Mouse (Mus musculus): Measurements from ENCODE around the gene Slc2a3. TPM values are rescaled to one million over a fixed set of nuclear protein-coding genes. Genes with fewer than 3 reads are reported as not detected.
A peak's percentile ranks its signal among the peaks of the same experiment; 100 is the strongest.
"Not testable (repeated sequence)": the region's sequence is repeated elsewhere in the genome, so short reads cannot be mapped to it uniquely, and the experiment has no call there.

Gene Slc2a3
- polyA plus RNA-seq, 1 experiment from 2014 or later, result 10.5 TPM

DNA sequence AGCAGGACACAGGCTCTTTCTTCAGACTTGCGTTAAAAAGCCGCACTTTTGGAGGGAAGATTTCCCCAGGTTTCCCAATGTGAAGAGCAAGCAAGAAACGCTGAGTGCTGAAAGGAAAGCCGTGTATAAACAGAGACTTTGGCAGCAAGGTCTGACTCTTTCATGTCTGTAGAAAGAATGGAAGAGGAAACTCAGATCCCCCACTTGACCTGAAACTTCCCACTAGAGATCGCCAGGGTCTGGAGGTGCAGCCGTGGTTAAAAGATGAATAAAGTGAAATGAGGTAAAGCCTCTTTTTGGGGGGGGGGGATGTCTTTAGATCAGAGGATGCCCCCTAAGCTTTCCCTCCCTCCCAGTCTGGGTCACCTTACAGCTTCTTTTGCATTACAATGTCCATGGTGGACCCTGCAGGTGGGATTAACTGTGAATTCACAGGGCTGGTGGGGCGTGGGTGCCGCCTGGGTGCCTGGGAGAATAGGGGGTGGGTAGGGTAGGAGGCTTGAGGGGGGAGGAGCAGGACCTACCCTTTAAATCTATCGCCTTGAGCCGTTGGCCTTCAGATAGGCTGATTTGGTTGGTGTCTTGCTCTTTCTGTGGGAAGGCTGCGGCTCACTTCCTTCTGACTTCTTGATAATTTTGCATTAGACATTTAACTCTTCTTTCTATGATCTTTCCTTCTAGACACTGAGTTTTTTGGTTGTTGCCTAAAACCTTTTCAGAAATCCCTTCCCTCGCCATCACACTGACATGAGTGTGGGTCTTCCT is 94.2 kb downstream of the Slc2a3 start, which contains the start of gene Nanog:
Nanog (plus strand) TSS at position 454 of the 765 bp plus-strand sequence.
- ATAC-seq (replicated peaks; ENCODE audit: extremely low read depth, insufficient read depth, low FRiP score), result no peak
- 37% methylated on average over 12 of the region's 12 CpGs for WGBS
- peaks cover 3% of the 10 kb centered on the region; the same call in 1 of the 2 replicates for H3K27me3 ChIP-seq (ENCODE audit: control insufficient read depth, insufficient read depth, low read length)
- no peak within 1 kb of the TSS for H3K9ac ChIP-seq (ENCODE audit: low read length)
- peaks cover 13% of the 10 kb centered on the region for H3K4me1 ChIP-seq (ENCODE audit: control insufficient read depth, insufficient read depth, low read length)
- no peak within 1 kb of the TSS for H3K4me3 ChIP-seq (ENCODE audit: low read length)
- no peaks in the 10 kb centered on the region for H3K36me3 ChIP-seq (ENCODE audit: control insufficient read depth, insufficient read depth)
- no peaks in the 10 kb centered on the region for H3K9me3 ChIP-seq (replicated peaks; ENCODE audit: control insufficient read depth, low read length)
- no peak within 1 kb of the TSS for H3K4me2 ChIP-seq (ENCODE audit: low read depth, low read length)
- H3K27ac ChIP-seq (ENCODE audit: low read length), result no peak within 1 kb of the TSS

DNA sequence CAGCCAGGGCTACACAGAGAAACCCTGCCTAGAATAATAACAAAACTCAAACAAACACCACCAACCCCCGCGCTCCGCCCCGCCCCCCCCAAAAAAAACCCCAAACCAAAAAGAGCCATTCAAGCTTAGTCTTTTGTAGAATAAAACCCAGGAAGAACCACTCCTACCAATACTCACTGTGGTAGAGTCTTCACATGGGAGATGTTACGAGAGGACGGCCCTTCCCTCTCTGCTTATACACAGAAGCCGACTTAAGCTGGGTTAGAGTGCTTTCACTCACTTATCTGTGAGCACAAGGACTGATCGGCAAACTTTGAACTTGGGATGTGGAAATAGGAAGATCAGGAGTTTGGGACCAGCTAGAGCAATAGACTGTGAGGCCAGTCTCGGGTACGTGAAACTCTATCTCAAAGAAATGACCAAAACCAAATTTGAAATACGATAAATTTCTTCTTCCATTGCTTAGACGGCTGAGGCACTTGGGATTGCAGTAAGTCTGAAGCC is 95.1 kb downstream of the Slc2a3 start:
- Histone ChIP-seq H3K9me3 (replicated peaks; ENCODE audit: control insufficient read depth, low read length) (no peaks in the 10 kb centered on the region), H3K27me3 (ENCODE audit: control insufficient read depth, insufficient read depth, low read length) (peaks cover 3% of the 10 kb centered on the region; the same call in 1 of the 2 replicates), H3K27ac (ENCODE audit: low read length) (no peak overlapping the region), H3K4me2 (ENCODE audit: low read depth, low read length) (no peak overlapping the region), H3K4me1 (ENCODE audit: control insufficient read depth, insufficient read depth, low read length) (peaks cover 15% of the 10 kb centered on the region), H3K9ac (ENCODE audit: low read length) (no peak overlapping the region), H3K36me3 (ENCODE audit: control insufficient read depth, insufficient read depth) (no peaks in the 10 kb centered on the region), H3K4me3 (ENCODE audit: low read length) (no peak overlapping the region)
- ATAC-seq (replicated peaks; ENCODE audit: extremely low read depth, insufficient read depth, low FRiP score), result no peak
- 68% methylated on average over 12 of the region's 12 CpGs for WGBS

DNA sequence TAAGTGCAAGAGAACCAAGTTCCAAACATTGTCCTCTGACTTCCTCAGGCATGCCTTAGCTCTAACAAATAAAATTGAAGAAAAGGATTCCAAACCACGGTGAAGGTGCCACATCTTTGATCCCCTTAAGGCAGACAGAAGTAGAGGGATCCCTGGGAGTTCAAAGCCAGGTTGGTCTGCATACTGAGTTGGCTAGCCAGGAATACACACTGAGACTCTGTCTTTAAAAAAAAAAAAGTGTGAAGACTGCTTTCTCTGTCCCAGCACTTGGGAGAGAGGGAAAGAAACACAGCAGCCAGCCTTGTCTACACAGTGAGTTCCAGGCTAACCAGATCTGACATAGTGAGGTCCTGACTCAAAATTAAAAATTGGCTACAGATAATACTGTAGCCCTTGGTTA is 97.7 kb downstream of the Slc2a3 start:
- Histone ChIP-seq H3K4me2 (ENCODE audit: low read depth, low read length) (peak overlapping the region; percentile 70; the same call in 1 of the 2 replicates), H3K36me3 (ENCODE audit: control insufficient read depth, insufficient read depth) (no peaks in the 10 kb centered on the region), H3K4me1 (ENCODE audit: control insufficient read depth, insufficient read depth, low read length) (peaks cover 15% of the 10 kb centered on the region), H3K9ac (ENCODE audit: low read length) (no peak overlapping the region), H3K4me3 (ENCODE audit: low read length) (no peak overlapping the region), H3K27me3 (ENCODE audit: control insufficient read depth, insufficient read depth, low read length) (peaks cover 3% of the 10 kb centered on the region; the same call in 1 of the 2 replicates), H3K9me3 (replicated peaks; ENCODE audit: control insufficient read depth, low read length) (no peaks in the 10 kb centered on the region), H3K27ac (ENCODE audit: low read length) (peak overlapping the region; percentile 93)
- 19% methylated on average over 1 of the region's 1 CpGs for WGBS
- ATAC-seq (replicated peaks; ENCODE audit: extremely low read depth, insufficient read depth, low FRiP score), result no peak

DNA sequence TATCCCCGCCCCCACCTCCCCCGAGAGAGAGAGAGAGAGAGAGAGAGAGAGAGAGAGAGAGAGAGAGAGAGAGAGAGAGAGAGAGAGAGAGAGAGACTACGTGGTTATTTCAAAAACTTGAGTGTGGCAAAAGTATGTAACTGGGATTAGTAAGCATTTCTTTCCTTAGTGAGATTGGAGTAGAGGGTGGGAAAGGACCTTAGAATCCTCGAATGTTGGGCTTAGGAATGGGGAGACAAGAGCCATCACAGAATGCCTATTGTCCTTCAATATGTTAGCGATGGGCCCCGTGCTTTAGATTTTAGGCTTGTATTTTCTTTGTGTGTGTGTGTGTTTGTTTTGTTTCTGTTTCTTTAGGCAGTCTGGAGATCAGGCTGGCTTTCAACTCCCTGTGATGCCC is 98.2 kb downstream of the Slc2a3 start:
- no peak for ATAC-seq (replicated peaks; ENCODE audit: extremely low read depth, insufficient read depth, low FRiP score)

DNA sequence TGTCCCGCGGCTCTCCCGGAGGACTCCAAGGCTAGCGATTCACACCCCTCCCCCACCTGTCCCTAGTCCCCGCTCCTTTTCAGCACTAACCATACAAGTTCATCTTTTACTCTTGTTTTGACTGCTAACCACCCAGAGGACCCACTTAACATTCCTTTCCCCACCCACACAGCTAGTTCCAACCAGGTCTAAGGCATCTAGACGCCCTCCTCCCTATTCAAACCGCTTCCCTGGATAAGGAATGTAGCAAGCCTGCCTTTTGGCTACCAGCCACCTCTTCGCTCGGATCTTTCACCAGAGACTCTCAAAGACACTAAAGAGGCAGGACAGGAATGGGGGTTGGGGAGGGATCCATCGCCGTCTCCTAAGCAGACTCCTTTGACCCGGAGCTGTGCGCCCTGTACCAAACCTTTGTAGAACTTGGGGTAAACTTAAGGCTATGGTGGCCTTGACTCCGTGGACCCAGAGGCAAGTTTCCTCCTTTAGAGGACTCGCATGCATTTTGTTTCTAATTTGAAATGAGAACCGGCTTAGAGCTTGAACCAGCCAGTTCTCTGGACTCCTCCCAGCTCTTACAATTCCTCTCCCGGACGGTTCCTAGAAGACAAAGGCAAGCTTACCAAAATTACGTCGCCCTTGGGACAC is 98.8 kb downstream of the Slc2a3 start:
- peak overlapping the region; percentile 70 for H3K4me2 ChIP-seq (ENCODE audit: low read depth, low read length)
- H3K36me3 ChIP-seq (ENCODE audit: control insufficient read depth, insufficient read depth), result no peaks in the 10 kb centered on the region
- H3K9me3 ChIP-seq (replicated peaks; ENCODE audit: control insufficient read depth, low read length), result no peaks in the 10 kb centered on the region
- peak; percentile 96 for ATAC-seq (replicated peaks; ENCODE audit: extremely low read depth, insufficient read depth, low FRiP score)
- 3% methylated on average over 20 of the region's 20 CpGs for WGBS
- H3K27ac ChIP-seq (ENCODE audit: low read length), result peak overlapping the region; percentile 93
- peak overlapping the region; percentile 44 for H3K4me3 ChIP-seq (ENCODE audit: low read length)
- no peaks in the 10 kb centered on the region for H3K27me3 ChIP-seq (ENCODE audit: control insufficient read depth, insufficient read depth, low read length)
- H3K9ac ChIP-seq (ENCODE audit: low read length), result peak overlapping the region; percentile 54
- H3K4me1 ChIP-seq (ENCODE audit: control insufficient read depth, insufficient read depth, low read length), result peaks cover 15% of the 10 kb centered on the region

More for the DNA sequence above, 98.2 kb downstream of the Slc2a3 start:
- peaks cover 15% of the 10 kb centered on the region for H3K4me1 ChIP-seq (ENCODE audit: control insufficient read depth, insufficient read depth, low read length)
- H3K36me3 ChIP-seq (ENCODE audit: control insufficient read depth, insufficient read depth), result no peaks in the 10 kb centered on the region
- peak overlapping the region; percentile 44 for H3K4me3 ChIP-seq (ENCODE audit: low read length)
- peak overlapping the region; percentile 52 for H3K9ac ChIP-seq (ENCODE audit: low read length)
- H3K9me3 ChIP-seq (replicated peaks; ENCODE audit: control insufficient read depth, low read length), result no peaks in the 10 kb centered on the region
- H3K27me3 ChIP-seq (ENCODE audit: control insufficient read depth, insufficient read depth, low read length), result peaks cover under 1% of the 10 kb centered on the region; the same call in 1 of the 2 replicates
- 11% methylated on average over 6 of the region's 6 CpGs for WGBS
- H3K4me2 ChIP-seq (ENCODE audit: low read depth, low read length), result peak overlapping the region; percentile 70
- H3K27ac ChIP-seq (ENCODE audit: low read length), result peak overlapping the region; percentile 93

DNA sequence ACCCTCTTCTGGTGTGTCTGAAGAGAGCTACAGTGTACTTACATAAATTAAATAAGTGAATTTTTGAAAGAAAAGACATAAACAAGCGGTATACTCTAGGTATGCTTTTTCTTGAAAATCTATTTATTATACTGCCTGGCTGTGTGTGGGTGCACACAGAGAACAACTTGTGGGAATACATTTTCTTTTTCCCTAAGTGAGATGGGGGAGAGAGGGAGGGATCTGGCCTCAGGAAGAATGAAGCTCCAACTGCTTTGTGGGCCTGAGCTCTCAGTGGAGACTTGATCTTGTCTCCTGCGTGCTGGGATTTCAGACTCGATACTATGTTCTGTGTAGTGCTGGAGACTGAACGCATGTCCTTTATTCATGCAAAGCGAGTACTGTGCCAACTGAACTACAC is 99.6 kb downstream of the Slc2a3 start:
- ATAC-seq (replicated peaks; ENCODE audit: extremely low read depth, insufficient read depth, low FRiP score), result no peak
- Histone ChIP-seq H3K36me3 (ENCODE audit: control insufficient read depth, insufficient read depth) (no peaks in the 10 kb centered on the region), H3K4me2 (ENCODE audit: low read depth, low read length) (no peak overlapping the region)

DNA sequence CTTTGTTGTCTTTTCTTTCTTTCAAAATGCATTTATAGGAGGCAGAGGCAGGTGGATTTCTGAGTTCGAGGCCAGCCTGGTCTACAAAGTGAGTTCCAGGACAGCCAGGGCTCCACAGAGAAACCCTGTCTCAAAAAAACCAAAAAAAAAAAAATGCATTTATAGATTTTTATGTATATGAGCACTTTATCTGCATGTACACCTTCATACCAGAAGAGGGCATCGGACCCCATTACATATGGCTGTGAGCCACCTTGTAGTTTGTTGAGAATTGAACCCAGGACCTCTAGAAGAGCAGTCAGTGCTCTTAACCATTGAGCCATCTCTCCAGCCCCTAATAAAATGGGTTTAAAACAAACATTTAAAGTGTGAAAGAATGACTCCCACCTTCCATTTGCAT is 101.8 kb downstream of the Slc2a3 start:
- H3K36me3 ChIP-seq (ENCODE audit: control insufficient read depth, insufficient read depth); H3K27ac ChIP-seq (ENCODE audit: low read length); H3K27me3 ChIP-seq (ENCODE audit: control insufficient read depth, insufficient read depth, low read length); ATAC-seq (replicated peaks; ENCODE audit: extremely low read depth, insufficient read depth, low FRiP score); H3K9me3 ChIP-seq (replicated peaks; ENCODE audit: control insufficient read depth, low read length); H3K4me3 ChIP-seq (ENCODE audit: low read length); H3K9ac ChIP-seq (ENCODE audit: low read length); H3K4me2 ChIP-seq (ENCODE audit: low read depth, low read length): not testable (repeated sequence)
- 66% methylated on average over 2 of the region's 2 CpGs for WGBS
- peaks cover 15% of the 10 kb centered on the region for H3K4me1 ChIP-seq (ENCODE audit: control insufficient read depth, insufficient read depth, low read length)

More for the DNA sequence above, 99.6 kb downstream of the Slc2a3 start:
- Histone ChIP-seq H3K27me3 (ENCODE audit: control insufficient read depth, insufficient read depth, low read length) (no peaks in the 10 kb centered on the region), H3K4me3 (ENCODE audit: low read length) (no peak overlapping the region), H3K9ac (ENCODE audit: low read length) (no peak overlapping the region), H3K9me3 (replicated peaks; ENCODE audit: control insufficient read depth, low read length) (no peaks in the 10 kb centered on the region), H3K27ac (ENCODE audit: low read length) (peak overlapping the region; percentile 93), H3K4me1 (ENCODE audit: control insufficient read depth, insufficient read depth, low read length) (peaks cover 15% of the 10 kb centered on the region)
- 66% methylated on average over 5 of the region's 5 CpGs for WGBS

DNA sequence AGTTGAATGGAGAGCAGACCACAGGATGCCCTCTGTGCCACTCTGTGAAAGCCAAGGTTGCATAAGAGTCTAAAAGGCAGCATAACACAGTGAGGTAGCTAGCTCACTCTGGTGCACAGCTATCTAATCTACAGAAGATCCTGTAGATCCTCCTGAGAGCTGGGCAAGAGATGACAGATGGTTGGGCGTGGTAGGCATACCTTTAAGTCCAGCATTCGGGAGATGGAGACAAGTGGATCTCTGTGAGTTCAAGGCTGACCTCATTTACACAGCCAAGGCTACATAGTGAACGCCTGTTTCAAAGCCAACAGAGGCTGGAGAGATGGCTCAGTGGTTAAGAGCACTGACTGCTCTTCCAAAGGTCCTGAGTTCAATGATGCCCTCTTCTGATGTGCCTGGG is 106.0 kb downstream of the Slc2a3 start:
- Histone ChIP-seq H3K27me3 (ENCODE audit: control insufficient read depth, insufficient read depth, low read length) (no peaks in the 10 kb centered on the region), H3K4me3 (ENCODE audit: low read length) (no peak overlapping the region), H3K27ac (ENCODE audit: low read length) (no peak overlapping the region), H3K4me1 (ENCODE audit: control insufficient read depth, insufficient read depth, low read length) (no peaks in the 10 kb centered on the region), H3K9me3 (replicated peaks; ENCODE audit: control insufficient read depth, low read length) (no peaks in the 10 kb centered on the region), H3K9ac (ENCODE audit: low read length) (no peak overlapping the region), H3K36me3 (ENCODE audit: control insufficient read depth, insufficient read depth) (no peaks in the 10 kb centered on the region), H3K4me2 (ENCODE audit: low read depth, low read length) (no peak overlapping the region)
- 81% methylated on average over 3 of the region's 3 CpGs for WGBS
- no peak for ATAC-seq (replicated peaks; ENCODE audit: extremely low read depth, insufficient read depth, low FRiP score)

DNA sequence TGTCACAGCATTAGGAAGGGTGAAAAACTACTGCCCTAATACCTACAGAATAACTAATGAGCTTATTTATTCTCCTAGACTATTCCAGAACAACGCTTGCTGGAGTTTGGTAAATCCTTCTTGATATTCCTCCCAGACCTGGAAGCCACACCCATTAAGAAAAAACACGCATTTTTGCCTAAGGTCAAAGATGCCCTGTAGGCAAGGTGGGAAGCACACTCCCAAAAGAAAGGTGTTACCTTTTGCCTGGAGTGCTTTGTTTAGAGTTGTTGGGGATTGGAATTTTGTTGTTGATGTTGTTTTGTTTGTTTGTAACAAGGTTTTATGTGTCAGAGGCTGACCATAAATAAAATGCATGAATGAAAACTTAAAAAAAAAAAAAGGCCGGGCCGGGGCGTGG is 111.4 kb downstream of the Slc2a3 start:
- Histone ChIP-seq H3K9me3 (replicated peaks; ENCODE audit: control insufficient read depth, low read length) (no peaks in the 10 kb centered on the region), H3K36me3 (ENCODE audit: control insufficient read depth, insufficient read depth) (no peaks in the 10 kb centered on the region), H3K27ac (ENCODE audit: low read length) (no peak overlapping the region), H3K4me2 (ENCODE audit: low read depth, low read length) (no peak overlapping the region), H3K27me3 (ENCODE audit: control insufficient read depth, insufficient read depth, low read length) (no peaks in the 10 kb centered on the region), H3K4me1 (ENCODE audit: control insufficient read depth, insufficient read depth, low read length) (no peaks in the 10 kb centered on the region), H3K9ac (ENCODE audit: low read length) (no peak overlapping the region), H3K4me3 (ENCODE audit: low read length) (no peak overlapping the region)
- WGBS, result 77% methylated on average over 5 of the region's 5 CpGs
- ATAC-seq (replicated peaks; ENCODE audit: extremely low read depth, insufficient read depth, low FRiP score), result no peak
